Mouse (Mus musculus): ENCODE results near the gene Cdca5.
"Not testable (repeated sequence)": the region's sequence is repeated elsewhere in the genome, so short reads cannot be mapped to it uniquely, and the experiment has no call there.

The Cdca5 gene

GRCm38 (mm10) chr19:6104476-6104875 lies 19.7 kb downstream of the Cdca5 start:
- DNase-seq (ENCODE audit: low spot score): no peak

GRCm38 (mm10) chr19:6105586-6105985 lies 20.8 kb downstream of the Cdca5 start, which contains the start of gene Naaladl1:
Gene Naaladl1, plus strand, starts transcription at chr19:6105782.
- no peak for DNase-seq (ENCODE audit: low spot score)

GRCm38 (mm10) chr19:6113116-6113515 lies 28.3 kb downstream of the Cdca5 start:
- no peak for DNase-seq (ENCODE audit: low spot score)

- DNase-seq (ENCODE audit: low spot score): no peak
Measured at GRCm38 (mm10) chr19:6116113-6116850, 31.5 kb downstream of the Cdca5 start.

GRCm38 (mm10) chr19:6117346-6117985 lies 32.7 kb downstream of the Cdca5 start:
- DNase-seq (ENCODE audit: low spot score): no peak

- DNase-seq (ENCODE audit: low spot score): peak; percentile 73
Measured at GRCm38 (mm10) chr19:6117986-6118676, 33.3 kb downstream of the Cdca5 start, which contains the start of gene Sac3d1. Gene Sac3d1, minus strand, starts transcription at chr19:6118650.

GRCm38 (mm10) chr19:6118677-6119185 lies 33.9 kb downstream of the Cdca5 start:
- DNase-seq (ENCODE audit: low spot score): no peak

- no peak for DNase-seq (ENCODE audit: low spot score)
Measured at GRCm38 (mm10) chr19:6121761-6122160, 37.0 kb downstream of the Cdca5 start.

GRCm38 (mm10) chr19:6123330-6123729 lies 38.5 kb downstream of the Cdca5 start:
- no peak for DNase-seq (ENCODE audit: low spot score)

GRCm38 (mm10) chr19:6124898-6125297 lies 40.1 kb downstream of the Cdca5 start:
- DNase-seq (ENCODE audit: low spot score): no peak

- peak; percentile 42 for DNase-seq (ENCODE audit: low spot score)
Measured at GRCm38 (mm10) chr19:6126289-6126688, 41.5 kb downstream of the Cdca5 start.

GRCm38 (mm10) chr19:6126789-6127580 lies 42.2 kb downstream of the Cdca5 start:
- DNase-seq (ENCODE audit: low spot score): no peak

GRCm38 (mm10) chr19:6127760-6128341 lies 43.1 kb downstream of the Cdca5 start, which contains the start of gene Snx15:
Gene Snx15, minus strand, starts transcription at chr19:6128304.
- DNase-seq (ENCODE audit: low spot score): peak; percentile 90

GRCm38 (mm10) chr19:6130414-6131128 lies 45.8 kb downstream of the Cdca5 start:
- not testable (repeated sequence) for DNase-seq (ENCODE audit: low spot score)

GRCm38 (mm10) chr19:6132171-6132827 lies 47.5 kb downstream of the Cdca5 start:
- DNase-seq (ENCODE audit: low spot score): no peak

GRCm38 (mm10) chr19:6133197-6133596 lies 48.4 kb downstream of the Cdca5 start:
- not testable (repeated sequence) for DNase-seq (ENCODE audit: low spot score)

GRCm38 (mm10) chr19:6136397-6136796 lies 51.6 kb downstream of the Cdca5 start:
- DNase-seq (ENCODE audit: low spot score): no peak

- no peak for DNase-seq (ENCODE audit: low spot score)
Measured at GRCm38 (mm10) chr19:6139701-6140100, 54.9 kb downstream of the Cdca5 start.

GRCm38 (mm10) chr19:6140374-6140677 lies 55.5 kb downstream of the Cdca5 start:
- no peak for DNase-seq (ENCODE audit: low spot score)

GRCm38 (mm10) chr19:6140678-6141393 lies 56.1 kb downstream of the Cdca5 start, which contains the start of gene Batf2:
Gene Batf2, plus strand, starts transcription at chr19:6140983.
- peak; percentile 83 for DNase-seq (ENCODE audit: low spot score)
